Mouse (Mus musculus): ENCODE measurements around the gene Chrna10.

- no peak for TF ChIP-seq CTCF (IDR thresholded peaks at IDR 0.05; ENCODE audit: extremely low read depth, insufficient read length, insufficient replicate concordance, low read depth, low read length)
- TF ChIP-seq POLR2A (IDR thresholded peaks at IDR 0.05; ENCODE audit: low read depth, low read length), result no peak
Measured at GRCm38 (mm10) chr7:102137898-102138297, 21.3 kb upstream of the Chrna10 start.

Data from small intestine, adult 2 months (tissue).